ENCODE assay signal across 9 mouse cellular contexts in the genomic region with DNA sequence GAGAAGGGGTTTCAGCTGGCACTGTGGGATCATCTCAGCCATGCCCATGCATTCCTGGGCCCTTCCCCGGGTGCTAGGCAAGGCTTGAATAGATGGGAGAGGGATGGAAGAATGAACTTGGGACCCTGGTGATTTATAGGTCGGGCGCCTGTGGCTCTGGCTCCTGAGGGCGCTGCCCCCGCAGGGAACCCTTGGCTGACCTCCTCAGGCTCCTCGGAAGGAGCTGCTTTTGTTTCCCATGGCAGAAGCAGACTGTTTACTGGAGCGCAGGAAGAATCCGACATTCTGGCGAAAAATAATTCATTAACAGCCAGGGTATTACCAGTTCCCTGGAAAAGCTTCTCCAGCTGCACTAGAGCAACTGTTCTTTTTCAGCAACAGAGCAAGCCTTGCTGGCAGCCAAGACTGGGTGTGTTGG. TPM values are rescaled to one million over a fixed set of nuclear protein-coding genes. Genes with fewer than 3 reads are reported as not detected.
DNase-seq lines count a peak whose midpoint lies in the region; ATAC-seq and TF ChIP-seq lines count a peak whose summit lies in the region.
"Had no signal": no experiment of that assay in that cellular context is flagged by ENCODE, and none has a peak within 500 bp of the region (broad histone marks: within the 10 kb centered on the region; RNA-seq: fewer than 3 reads in every experiment).

No protein-coding gene starts in this region.

- 18% methylated on average over 9 of the region's 9 CpGs for WGBS in forebrain, embryonic 15.5 days
- WGBS in intestine, embryonic 16.5 days: 25% methylated on average over 9 of the region's 9 CpGs
- WGBS in heart, embryonic 11.5 days (ENCODE audit: insufficient replicate concordance): 22% methylated on average over 9 of the region's 9 CpGs

- H3K9me3 ChIP-seq in forebrain, embryonic 15.5 days: no peaks in the 10 kb centered on the region
- H3K9me3 ChIP-seq in intestine, embryonic 16.5 days (ENCODE audit: control insufficient read depth, low read length): no peaks in the 10 kb centered on the region
- H3K9me3 ChIP-seq in heart, embryonic 11.5 days (replicated peaks; ENCODE audit: control insufficient read depth, low read length): no peaks in the 10 kb centered on the region

- ATAC-seq in forebrain, embryonic 15.5 days (replicated peaks): peak; percentile 33; the same call in 1 of the 2 replicates
- ATAC-seq in intestine, embryonic 16.5 days: no peak
- no peak for ATAC-seq in heart, embryonic 11.5 days (replicated peaks; ENCODE audit: insufficient number of reproducible peaks, low FRiP score, low TSS enrichment)

- no peak overlapping the region for H3K9ac ChIP-seq in forebrain, embryonic 15.5 days (replicated peaks)
- H3K9ac ChIP-seq in intestine, embryonic 16.5 days (ENCODE audit: low read depth, low read length): no peak overlapping the region
- no peak overlapping the region for H3K9ac ChIP-seq in heart, embryonic 11.5 days (ENCODE audit: low read depth, low read length)

- TF ChIP-seq CTCF in left cerebral cortex, adult 2 months (IDR thresholded peaks at IDR 0.05): no peak

- H3K4me2 ChIP-seq in forebrain, embryonic 15.5 days (replicated peaks): peak overlapping the region; percentile 26
- H3K4me2 ChIP-seq in intestine, embryonic 16.5 days (ENCODE audit: low read depth, low read length): no peak overlapping the region
- H3K4me2 ChIP-seq in heart, embryonic 11.5 days: no peak overlapping the region

- no peak overlapping the region for H3K4me3 ChIP-seq in left cerebral cortex, adult 2 months
- H3K4me3 ChIP-seq in forebrain, embryonic 15.5 days: no peak overlapping the region
- no peak overlapping the region for H3K4me3 ChIP-seq in intestine, embryonic 16.5 days (ENCODE audit: low read length)
- no peak overlapping the region for H3K4me3 ChIP-seq in heart, embryonic 11.5 days (ENCODE audit: low read depth, low read length)

- intact Hi-C loops in left cerebral cortex, adult 2 months (cut with DNase I): no loop called here

- DNase-seq in left cerebral cortex, adult 2 months (ENCODE audit: extremely low spot score in 1 of 2, low spot score in 2 of 2): no peak
- no peak for DNase-seq in left cerebral cortex, adult 18-20 months (ENCODE audit: low spot score in 2 of 2)
- peak; percentile 15 for DNase-seq in lung, postnatal 36 days
- DNase-seq in spleen, adult 18-20 months: no peak
- DNase-seq: cerebellum, adult 8-10 months had no signal

- H3K4me1 ChIP-seq in forebrain, embryonic 15.5 days: peaks cover 34% of the 10 kb centered on the region
- no peaks in the 10 kb centered on the region for H3K4me1 ChIP-seq in intestine, embryonic 16.5 days (ENCODE audit: control insufficient read depth, insufficient read depth, low read length)
- H3K4me1 ChIP-seq in heart, embryonic 11.5 days (ENCODE audit: control insufficient read depth, insufficient read depth, low read length): no peaks in the 10 kb centered on the region

- H3K36me3 ChIP-seq in forebrain, embryonic 15.5 days: no peaks in the 10 kb centered on the region
- H3K36me3 ChIP-seq in intestine, embryonic 16.5 days (ENCODE audit: control insufficient read depth, insufficient read depth, low read length): no peaks in the 10 kb centered on the region
- H3K36me3 ChIP-seq in heart, embryonic 11.5 days (ENCODE audit: control insufficient read depth, insufficient read depth, low read length): no peaks in the 10 kb centered on the region

- peak overlapping the region; percentile 53 for H3K27ac ChIP-seq in left cerebral cortex, adult 2 months
- peak overlapping the region; percentile 78 for H3K27ac ChIP-seq in forebrain, embryonic 15.5 days (replicated peaks)
- H3K27ac ChIP-seq in intestine, embryonic 16.5 days (ENCODE audit: low read length): peak overlapping the region; percentile 48
- no peak overlapping the region for H3K27ac ChIP-seq in heart, embryonic 11.5 days (ENCODE audit: low read depth, low read length)

- no peaks in the 10 kb centered on the region for H3K27me3 ChIP-seq in forebrain, embryonic 15.5 days
- H3K27me3 ChIP-seq in intestine, embryonic 16.5 days (replicated peaks; ENCODE audit: control insufficient read depth, insufficient read depth, low read length): peaks cover 28% of the 10 kb centered on the region
- H3K27me3 ChIP-seq in heart, embryonic 11.5 days (ENCODE audit: control insufficient read depth, insufficient read depth, low read length): peaks cover 18% of the 10 kb centered on the region

RNA-seq across cellular contexts. Expression of gene Rai2, which starts 6.5 kb away (rescaled TPM):
- total RNA-seq in left cerebral cortex, adult 2 months (2021): 10 to 100 TPM; 15.3 to 18.0 TPM
- total RNA-seq in left cerebral cortex, adult 18-20 months (2021): 10 to 100 TPM; 14.2 to 16.4 TPM
- 15.8 and 16.5 TPM in 2 replicates for polyA plus RNA-seq in forebrain, embryonic 15.5 days (2015; fragmentation: Nextera tagmentation; extraction: Ambion mirVana)
- 10.1 and 10.2 TPM in 2 replicates for polyA plus RNA-seq in intestine, embryonic 16.5 days (2015; fragmentation: Nextera tagmentation; extraction: Ambion mirVana)
- polyA plus RNA-seq in heart, embryonic 11.5 days (2014; fragmentation: Nextera tagmentation; extraction: Ambion mirVana): 3.2 and 4.5 TPM in 2 replicates
- total RNA-seq: ES-E14 had no signal
